Mouse (Mus musculus): Measurements from ENCODE around the gene Klhl23.
"Not testable (repeated sequence)": the region's sequence is repeated elsewhere in the genome, so short reads cannot be mapped to it uniquely, and the experiment has no call there.

Klhl23 gene

GRCm38 (mm10) chr2:69821711-69822110 lies at the start of gene Klhl23:
Gene Klhl23, plus strand, starts transcription at chr2:69821944.
- no peak for DNase-seq (ENCODE audit: low spot score in 2 of 2)

- no peak for DNase-seq (ENCODE audit: low spot score in 2 of 2)
Measured at GRCm38 (mm10) chr2:69773331-69773730, 48.4 kb upstream of the Klhl23 start.

- DNase-seq (ENCODE audit: low spot score in 2 of 2), result peak; percentile 17 to 24
Measured at GRCm38 (mm10) chr2:69777985-69778835, 43.5 kb upstream of the Klhl23 start.

- DNase-seq (ENCODE audit: low spot score in 2 of 2), result peak in 1 of 2 experiments; percentile 30
Measured at GRCm38 (mm10) chr2:69778836-69779177, 42.9 kb upstream of the Klhl23 start.

GRCm38 (mm10) chr2:69788974-69789373 lies 32.8 kb upstream of the Klhl23 start:
- no peak for DNase-seq (ENCODE audit: low spot score in 2 of 2)

GRCm38 (mm10) chr2:69789429-69790069 lies 32.2 kb upstream of the Klhl23 start, which contains the start of the genes Ccdc173 and Phospho2:
Gene Ccdc173, minus strand, starts transcription at chr2:69789575.
Gene Phospho2, plus strand, starts transcription at chr2:69789623.
- peak; percentile 98 to 99 for DNase-seq (ENCODE audit: low spot score in 2 of 2)

- peak; percentile 92 to 93 for DNase-seq (ENCODE audit: low spot score in 2 of 2)
Measured at GRCm38 (mm10) chr2:69790285-69790684, 31.5 kb upstream of the Klhl23 start.

GRCm38 (mm10) chr2:69790722-69791121 lies 31.0 kb upstream of the Klhl23 start:
- no peak for DNase-seq (ENCODE audit: low spot score in 2 of 2)

DNA sequence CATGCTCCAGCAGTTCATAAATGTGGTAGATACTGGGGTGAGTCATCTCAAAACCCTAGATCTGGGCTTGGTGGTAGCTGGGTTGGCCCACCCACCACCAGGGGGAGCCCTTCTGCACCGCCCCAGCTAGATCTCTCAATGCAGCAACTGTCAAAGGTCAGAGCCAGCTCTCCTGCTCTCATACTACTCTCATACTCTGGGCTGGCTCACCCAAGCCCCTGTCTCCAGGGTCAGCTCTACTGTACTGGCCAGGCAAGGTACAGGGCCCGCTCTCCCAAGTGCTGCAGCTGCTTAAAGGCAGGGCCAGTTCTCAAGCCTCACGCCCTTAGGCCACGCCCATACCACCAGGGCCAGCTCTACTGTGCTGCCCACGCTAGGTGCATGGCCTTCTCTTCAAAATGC lies 18.8 kb upstream of the Klhl23 start:
- DNase-seq (ENCODE audit: low spot score in 2 of 2), result peak in 1 of 2 experiments; percentile 39

DNA sequence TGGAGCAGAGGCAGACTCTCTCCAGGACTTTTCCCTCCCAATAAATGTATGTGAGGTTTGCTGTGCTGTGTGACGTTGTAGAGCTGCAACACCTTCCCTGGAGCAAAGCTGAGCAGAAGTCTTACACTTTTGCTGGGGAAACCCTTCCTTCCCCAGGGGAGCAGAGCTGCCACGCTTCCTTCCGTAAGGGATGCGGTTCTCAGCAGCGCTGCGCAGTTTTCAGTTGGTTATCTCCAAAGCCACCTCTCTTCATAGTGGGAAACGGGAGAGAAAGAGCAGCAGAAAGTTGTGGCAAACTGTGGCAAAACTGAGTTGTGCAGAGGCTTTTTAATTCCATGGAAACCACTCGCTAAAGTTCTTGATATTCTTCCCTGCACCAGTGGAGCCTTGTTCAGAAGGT lies 18.0 kb upstream of the Klhl23 start:
- no peak for DNase-seq (ENCODE audit: low spot score in 2 of 2)

DNA sequence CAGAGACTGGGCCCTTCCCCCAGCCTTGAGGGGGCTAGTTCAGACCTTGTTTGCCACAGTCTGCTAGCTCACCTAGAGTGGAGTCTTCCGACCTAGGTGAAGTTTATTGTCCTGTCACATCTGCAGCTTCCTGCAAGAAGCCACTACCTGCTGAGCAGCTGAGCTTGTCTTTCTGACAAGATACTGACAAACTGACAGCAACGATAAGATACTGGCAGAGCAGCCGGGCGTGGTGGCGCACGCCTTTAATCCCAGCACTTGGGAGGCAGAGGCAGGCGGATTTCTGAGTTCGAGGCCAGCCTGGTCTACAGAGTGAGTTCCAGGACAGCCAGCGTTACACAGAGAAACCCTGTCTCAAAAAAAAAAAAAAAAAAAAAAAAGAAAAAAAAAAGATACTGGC lies 17.1 kb upstream of the Klhl23 start:
- not testable (repeated sequence) for DNase-seq (ENCODE audit: low spot score in 2 of 2)

GRCm38 (mm10) chr2:69810169-69810568 lies 11.6 kb upstream of the Klhl23 start:
- DNase-seq (ENCODE audit: low spot score in 2 of 2), result no peak

DNA sequence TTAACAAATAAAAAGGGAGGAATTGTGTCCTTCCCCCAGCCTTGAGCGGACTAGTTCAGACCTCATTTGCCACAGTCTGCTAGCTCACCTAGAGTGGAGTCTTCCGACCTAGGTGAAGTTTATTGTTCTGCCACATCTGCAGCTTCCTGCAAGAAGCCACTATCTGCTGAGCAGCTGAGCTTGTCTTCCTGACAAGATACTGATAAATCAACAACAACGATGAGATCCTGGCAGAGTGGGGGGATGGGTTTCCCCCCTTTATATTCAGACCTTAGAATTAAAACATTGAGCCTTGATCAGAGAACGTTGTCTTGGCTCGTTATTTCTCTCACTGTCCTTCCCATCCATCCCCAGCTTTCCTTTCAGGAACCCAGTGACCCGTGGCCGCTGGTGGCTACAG lies 10.4 kb upstream of the Klhl23 start:
- not testable (repeated sequence) for DNase-seq (ENCODE audit: low spot score in 2 of 2)

DNA sequence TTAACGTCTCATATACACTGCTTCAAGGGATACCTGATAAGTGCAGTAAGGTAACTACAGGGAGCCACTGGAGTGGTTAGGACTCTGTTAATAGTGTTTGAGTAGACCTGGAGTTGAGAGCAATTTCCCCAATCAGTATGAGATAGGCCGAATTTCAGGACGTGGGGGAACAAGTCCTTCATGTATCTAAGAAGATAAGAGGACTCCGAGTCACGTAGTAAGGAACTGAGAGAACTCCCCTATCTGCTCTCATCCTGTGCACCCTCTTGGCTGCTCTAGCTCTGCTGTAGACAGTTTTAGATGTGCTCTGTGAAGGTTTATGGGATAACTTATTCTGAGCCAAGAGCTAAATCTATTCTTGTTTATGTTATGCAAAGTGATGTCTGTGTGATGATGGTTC lies 5.2 kb upstream of the Klhl23 start:
- DNase-seq (ENCODE audit: low spot score in 2 of 2), result no peak

DNA sequence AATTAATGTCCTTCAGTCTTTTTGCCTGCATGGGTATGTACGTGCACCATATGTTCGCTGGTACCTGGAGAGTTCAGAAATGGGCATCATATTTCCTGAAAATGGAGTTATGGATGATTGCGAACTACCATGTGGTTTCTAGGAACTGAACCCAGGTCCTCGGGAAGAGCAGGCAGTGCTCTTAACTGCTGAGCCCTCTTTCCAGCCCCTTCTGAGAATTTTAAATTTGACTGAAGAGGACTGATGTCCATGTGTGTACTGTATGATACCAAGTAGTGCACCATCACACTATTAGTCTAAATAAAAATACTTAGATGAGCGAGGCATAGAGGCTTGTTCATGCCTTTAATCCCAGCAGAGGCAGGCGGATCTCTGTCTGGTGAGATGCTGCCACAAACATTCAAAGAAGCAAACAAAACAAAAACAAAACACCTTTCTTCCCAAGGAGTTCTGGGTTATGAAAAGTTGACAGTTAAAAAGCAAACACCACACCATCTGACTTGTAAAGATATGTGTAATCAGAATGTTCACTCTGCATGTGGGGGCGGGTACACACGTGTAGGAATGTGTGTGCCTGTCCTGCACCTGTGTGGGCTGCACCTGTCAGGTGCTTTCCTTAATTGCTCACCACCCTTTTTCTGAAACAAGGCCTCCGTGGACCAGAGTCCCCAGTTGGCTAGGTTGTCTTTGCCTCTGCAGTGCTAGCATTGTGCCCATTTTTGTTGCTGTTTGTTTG lies 3.2 kb upstream of the Klhl23 start:
- no peak for DNase-seq (ENCODE audit: low spot score in 2 of 2)

DNA sequence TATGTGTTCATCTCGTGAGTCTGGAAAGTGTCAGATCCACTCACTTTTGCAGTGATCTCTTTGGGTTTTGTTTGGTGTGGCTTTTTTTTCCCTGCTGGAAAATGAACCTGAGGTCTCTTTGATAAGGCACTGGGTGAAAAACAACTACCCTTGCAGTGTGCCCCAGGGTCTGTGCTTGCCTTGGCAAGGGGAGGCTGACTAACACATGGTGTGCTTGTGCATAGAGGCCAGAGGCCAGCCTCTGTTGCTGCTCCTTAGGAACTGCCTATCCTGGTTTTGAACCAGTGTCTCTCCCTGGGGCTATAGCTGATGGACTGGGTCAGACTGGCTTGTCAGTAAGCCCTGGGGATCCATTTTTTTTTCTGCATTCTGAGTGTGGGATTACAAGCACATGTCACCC lies 1.5 kb upstream of the Klhl23 start:
- no peak for DNase-seq (ENCODE audit: low spot score in 2 of 2)

DNA sequence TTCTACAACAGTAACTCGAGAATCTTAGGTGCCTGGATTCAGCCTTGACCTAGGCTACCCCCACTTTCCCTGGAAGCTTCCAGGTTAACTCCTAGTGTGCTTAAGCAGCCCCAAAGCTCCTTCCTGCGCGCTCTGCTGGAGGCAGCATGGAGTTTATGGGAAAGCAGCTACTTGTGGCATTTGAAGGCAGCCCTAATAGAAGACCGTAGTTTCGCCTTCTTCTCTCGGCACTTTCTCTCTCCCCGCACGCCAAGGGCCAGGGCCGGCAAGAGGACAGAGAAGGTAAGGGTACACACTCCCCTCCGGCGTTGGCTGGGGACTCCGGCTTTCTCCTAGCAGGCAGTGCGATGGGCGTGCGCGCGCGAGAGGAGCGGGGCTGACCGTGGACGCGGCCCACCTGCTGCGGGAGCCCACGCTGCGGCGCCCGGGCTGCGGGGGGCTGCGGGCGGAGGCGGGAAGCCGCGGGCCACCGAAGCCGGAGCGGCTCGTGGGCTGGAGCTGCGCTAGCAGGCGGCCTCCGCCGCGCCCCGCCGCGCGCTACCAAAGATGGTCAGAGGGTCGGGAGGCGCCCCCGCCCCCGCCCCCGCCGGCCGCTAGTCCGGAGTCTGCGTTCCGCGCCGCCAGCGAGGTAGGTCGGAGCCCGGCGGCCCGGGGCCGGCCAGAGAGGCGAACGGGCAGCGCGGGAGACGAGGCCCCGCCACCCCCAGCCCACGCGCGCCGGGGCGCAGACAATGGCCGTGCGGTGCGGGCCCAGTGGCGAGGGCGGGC lies 801 bp downstream of the Klhl23 start:
- peak; percentile 50 to 54 for DNase-seq (ENCODE audit: low spot score in 2 of 2)

GRCm38 (mm10) chr2:69823129-69823677 lies 1.5 kb downstream of the Klhl23 start:
- peak; percentile 37 to 51 for DNase-seq (ENCODE audit: low spot score in 2 of 2)

DNA sequence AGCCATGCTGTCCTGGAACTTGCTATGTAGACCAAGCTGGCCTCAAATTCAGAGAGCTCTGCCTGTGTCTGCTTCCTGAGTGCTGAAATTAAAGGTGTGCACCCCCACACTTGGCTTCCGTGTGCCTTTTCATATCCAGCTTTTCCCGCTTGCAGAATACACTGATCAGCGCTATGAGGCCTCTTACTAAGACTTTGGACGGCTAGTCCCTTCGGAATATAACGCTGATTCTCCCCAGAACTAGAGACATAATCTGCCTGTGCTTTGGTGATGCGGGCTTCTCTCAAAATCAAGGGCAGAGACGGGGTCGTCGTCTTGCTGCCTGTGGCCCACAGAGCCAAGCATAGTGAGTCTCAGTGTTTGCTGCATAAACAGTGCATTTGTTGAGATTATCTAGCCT lies 4.2 kb downstream of the Klhl23 start:
- DNase-seq (ENCODE audit: low spot score in 2 of 2), result no peak

GRCm38 (mm10) chr2:69826380-69826779 lies 4.6 kb downstream of the Klhl23 start:
- DNase-seq (ENCODE audit: low spot score in 2 of 2), result no peak

DNA sequence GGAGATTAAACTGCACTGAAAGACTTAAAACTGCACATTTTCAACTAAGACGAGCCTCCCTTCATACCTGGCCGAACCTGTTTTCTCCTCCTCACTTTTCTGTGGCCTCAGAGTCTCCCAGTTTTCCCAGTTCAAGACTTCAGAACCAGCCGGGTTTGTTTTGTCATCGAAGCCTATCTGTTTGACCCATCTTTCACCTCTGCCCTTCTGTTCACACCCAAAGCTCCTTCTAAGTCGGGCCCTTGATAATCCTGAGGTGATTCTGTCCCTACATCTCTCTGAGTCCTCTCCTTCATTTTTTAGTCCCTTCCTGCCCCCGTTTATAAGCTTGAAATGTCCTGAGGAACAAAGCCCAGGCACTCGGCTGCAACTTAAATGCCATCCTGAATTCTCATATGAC lies 6.3 kb downstream of the Klhl23 start:
- no peak for DNase-seq (ENCODE audit: low spot score in 2 of 2)

All from right cerebral cortex, adult 2 months (tissue).